Mouse (Mus musculus) heart, postnatal 36 days (tissue): ENCODE results near the gene Gm10031. TPM values are rescaled to one million over a fixed set of nuclear protein-coding genes. Genes with fewer than 3 reads are reported as not detected.

ENCODE experiments used
- DNase-seq, 2 experiments: peaks; one replicate each; pipeline ENCODE4 v3.0.0; 2021 to 2022
- intact Hi-C: fragments of 180-260 bp; cut with DNase I; formaldehyde crosslinking; loops from one replicate; pipeline ENCODE4 v1.15.1; 2025
- total RNA-seq, 2 experiments: library from RNA; stranded (reverse); gene quantifications; 2 replicates each; pipeline ENCODE4 v1.2.3; 2021

Gm10031 gene
- total RNA-seq, 2 experiments from 2014 or later = 48.9 to 51.9 TPM

DNA sequence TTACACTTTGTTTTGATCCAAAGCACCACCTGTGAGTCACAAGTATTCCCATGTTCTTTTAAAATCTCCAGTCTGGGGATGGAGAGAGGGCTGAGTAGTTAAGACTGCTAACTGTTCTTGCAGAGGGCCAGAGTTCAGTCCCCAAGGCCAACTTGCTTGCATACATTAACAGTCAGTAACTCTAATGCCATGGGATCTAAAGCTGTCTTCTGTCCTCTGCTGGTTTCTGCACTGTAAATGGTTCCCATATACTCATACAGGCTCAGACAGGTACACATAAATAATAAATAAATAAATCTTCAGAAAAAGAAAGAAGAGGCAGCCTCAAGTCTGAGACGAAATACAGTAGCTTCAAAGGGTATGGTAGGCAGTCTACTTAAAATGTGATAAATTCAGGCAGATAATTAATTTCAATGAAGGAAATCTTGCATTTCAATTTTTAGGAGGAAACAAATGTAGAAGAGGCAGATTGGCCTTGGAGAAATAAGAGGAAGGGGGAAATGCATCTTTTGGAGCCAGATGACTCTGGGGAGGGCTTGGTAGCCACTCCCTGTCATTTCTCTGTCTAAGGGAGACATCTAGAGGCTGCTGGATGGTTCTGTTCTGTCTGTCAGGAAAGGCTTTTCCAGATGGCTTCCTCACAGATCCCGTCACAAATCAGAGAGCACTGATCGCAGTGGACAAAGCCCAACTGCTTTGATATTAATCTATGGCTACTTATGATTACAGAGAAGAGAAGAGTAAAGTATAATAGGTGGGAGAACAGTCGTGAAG lies 16.2 kb downstream of the Gm10031 start:
- intact Hi-C loops = loop anchor here (1.0 to 5.0 kb wide), 4 partner anchors 121 to 453 kb away; no protein-coding TSS in a partner anchor
- DNase-seq = no peak

DNA sequence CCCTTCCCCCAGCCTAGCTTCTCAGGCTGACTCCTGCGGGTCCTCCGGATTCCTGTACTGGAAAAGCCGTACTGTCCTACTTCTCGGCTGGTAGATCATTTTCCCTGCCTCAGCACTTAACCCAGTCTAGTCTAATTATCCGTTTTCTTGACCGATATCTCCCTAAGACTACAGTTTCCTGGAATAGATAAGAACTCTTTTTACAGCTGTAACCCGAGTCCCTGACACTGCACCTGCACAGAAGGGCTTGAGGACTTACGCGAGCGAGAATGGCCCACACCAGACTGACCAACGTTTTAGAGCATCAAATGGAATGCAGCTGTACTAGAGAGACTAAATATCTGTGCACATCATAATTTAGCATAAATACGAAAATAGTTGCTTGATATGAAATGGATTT lies 20.2 kb downstream of the Gm10031 start:
- no peak for DNase-seq
- intact Hi-C loops = loop anchor here (5.0 kb wide), 1 partner anchor 133 kb away; no protein-coding TSS in a partner anchor

DNA sequence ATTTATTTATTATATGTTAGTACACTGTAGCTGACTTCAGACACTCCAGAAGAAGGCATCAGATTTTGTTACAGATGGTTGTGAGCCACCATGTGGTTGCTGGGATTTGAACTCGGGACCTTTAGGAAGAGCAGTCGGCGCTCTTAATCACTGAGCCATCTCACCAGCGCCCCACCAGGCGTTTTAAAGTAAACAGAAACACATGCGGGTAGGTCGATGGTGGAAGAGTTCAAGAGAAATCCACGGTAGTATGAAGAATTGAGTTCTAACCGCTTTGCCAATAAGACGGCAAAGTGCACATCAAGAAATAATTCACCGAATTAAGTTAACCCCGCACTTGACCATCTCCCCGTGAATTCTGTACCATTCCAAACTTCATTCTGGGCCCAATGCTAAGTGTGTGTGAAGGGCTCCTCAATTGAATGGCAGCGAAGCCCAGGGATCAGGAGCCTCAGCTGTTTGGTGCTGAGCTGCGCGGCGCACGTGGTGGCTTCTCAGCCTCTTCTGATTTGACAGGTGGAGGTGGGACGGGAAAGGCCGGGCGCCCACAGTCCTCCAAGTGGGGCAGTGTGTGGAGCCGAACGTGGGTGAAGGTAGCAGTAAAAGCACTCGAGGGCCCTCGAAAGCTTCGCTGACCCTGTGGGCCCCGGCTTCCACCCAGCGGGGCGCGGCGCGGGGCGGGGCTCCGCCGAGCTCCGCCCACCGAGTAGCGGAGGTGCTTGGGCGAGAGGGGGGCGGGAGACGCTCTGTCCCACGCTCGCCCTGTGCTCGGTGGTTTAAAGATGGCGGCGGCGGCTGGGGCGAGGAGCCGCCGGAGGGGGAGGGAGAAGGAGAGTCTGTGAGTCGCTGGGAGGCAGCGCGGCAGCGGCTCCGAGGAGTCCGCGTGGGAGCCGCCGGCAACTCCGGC lies 34.5 kb downstream of the Gm10031 start, which contains the start of gene Abl2:
TSS of gene Abl2 (plus strand) at position 763 of the 907 bp plus-strand sequence.
- DNase-seq = peak; percentile 84 to 89
- intact Hi-C loops = loop anchor here (2.0 to 5.0 kb wide), 4 partner anchors 57 to 136 kb away; partner anchors contain the start of gene Axdnd1

DNA sequence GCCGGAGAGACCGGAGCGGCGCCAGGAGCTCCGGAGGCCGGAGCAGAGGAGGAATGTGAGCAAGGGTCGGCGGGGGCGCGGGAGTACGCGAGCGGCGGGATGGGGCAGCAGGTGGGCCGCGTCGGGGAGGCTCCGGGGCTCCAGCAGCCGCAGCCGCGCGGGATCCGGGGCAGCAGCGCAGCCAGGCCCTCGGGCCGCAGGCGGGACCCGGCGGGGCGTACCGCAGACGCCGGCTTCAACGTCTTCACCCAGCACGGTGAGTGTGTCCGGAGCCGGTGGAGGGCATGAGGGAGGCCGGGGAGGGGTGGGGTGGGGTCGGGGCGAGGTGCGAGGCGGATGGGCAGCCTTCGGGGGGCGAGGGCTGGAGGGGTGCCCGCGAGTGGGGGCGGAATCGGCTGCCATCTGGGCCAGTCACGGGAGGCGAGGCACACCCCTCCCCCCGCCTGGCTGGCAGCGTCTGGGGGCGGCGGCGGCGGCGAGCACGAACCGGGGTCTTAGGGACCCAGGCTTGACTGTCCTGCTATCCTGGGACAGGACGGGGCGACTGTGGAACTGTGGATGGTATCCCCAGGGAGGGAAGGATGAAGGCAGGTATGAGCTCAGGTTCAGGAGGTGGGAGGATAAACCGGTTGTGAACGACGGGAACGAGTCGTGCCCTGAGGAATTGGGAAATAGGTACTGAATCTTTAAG lies 35.3 kb downstream of the Gm10031 start:
- peak; percentile 49 to 51 for DNase-seq
- intact Hi-C loops = loop anchor here (2.0 to 5.0 kb wide), 4 partner anchors 56 to 137 kb away; partner anchors contain the start of gene Axdnd1

DNA sequence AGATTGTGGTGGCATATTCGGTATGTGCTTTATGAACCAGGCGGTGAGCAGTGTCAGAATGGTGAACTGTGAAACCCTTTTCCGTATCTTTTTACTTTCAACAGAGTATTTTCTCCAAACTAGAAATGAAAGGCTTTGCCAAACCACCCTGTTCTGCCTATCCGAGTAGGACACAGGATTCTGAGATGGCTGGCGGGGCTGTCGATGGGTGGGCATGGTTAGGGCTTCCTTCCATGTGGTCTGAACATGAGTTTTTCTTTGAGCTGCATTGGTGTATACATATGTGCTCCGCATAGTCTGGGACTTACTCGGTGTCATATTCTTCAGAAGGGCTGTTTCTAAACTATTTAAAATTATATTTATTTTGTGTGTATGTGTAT lies 35.8 kb downstream of the Gm10031 start:
- intact Hi-C loops = loop anchor here (2.0 to 5.0 kb wide), 4 partner anchors 55 to 137 kb away; partner anchors contain the start of gene Axdnd1
- no peak for DNase-seq

DNA sequence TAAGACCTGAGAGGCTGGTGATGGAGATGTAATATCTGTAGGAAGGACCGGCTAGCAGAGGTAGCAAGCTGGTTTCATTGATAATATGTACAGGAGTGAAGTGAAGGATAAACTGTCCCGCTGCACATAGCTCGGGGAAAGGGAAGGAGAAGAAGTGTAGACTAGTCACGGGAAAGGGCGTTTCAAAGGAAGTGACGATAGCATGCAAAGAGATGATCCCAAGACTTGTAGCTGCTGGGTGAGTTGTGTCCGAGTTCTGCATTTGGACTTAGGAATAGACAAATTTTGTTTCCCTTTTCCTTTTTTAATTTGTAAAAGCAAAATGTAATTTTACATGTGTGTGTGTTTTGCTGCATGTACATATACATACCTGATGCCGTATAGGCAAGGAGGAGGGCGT lies 36.7 kb downstream of the Gm10031 start:
- intact Hi-C loops = no loop called here
- DNase-seq = no peak

DNA sequence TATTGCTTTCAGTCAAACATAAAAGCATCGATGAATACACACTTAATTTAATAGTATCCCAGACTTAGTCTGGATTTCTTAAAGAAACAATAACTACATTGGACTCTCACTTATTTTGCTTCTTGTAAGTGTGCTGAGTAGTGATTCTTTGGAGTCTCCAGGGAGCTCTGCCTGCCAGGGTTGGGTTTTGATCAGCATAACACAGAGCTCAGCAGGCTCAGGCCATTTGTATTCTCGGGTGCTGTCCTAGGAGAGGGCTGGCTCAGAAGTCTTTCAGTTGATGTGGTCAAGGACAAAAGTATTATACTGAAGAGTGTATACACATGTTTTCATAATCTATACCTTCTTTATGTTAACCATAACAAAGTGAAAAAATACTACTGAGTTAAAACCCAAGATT lies 41.5 kb downstream of the Gm10031 start:
- no peak for DNase-seq
- intact Hi-C loops = no loop called here

DNA sequence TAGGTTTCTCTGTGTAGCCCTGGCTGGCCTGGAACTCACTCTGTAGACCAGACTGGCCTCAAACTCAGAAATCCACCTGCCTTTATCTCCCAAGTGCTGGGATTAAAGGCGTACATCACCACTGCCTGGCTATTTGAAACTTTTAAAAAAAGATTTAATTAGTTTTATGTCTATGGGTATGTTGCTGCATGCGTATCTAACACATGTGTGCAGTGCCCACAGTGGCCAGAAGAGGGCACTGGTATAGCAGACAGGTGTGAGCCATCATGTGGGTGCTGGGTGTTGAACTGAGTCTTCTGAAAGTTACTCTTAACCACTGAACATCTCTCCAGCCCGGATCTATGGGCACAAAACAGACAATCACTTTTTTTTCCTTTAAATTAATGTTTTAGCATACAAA lies 42.3 kb downstream of the Gm10031 start:
- DNase-seq = peak in 1 of 2 experiments; percentile 16

DNA sequence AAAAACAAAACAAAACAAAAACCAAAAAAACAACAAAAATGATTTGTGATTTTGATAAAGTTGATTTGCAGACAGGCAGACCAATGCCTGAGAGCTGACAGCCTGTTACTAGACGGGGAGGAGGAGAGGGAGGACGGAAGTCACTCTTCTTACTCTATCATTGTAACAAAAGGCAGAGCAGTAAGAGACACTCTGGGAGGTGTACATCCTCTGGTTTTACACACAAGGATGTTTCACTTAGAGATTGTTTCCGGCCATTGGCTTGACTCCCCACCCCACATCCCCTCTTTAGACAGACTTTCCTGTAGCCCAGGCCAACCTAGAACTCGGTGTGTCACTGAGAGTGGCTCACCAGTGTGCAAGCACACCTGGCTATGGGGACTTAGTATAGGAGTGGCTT lies 45.8 kb downstream of the Gm10031 start:
- DNase-seq = no peak
- intact Hi-C loops = no loop called here

More for the DNA sequence above, 42.3 kb downstream of the Gm10031 start:
- intact Hi-C loops = no loop called here

DNA sequence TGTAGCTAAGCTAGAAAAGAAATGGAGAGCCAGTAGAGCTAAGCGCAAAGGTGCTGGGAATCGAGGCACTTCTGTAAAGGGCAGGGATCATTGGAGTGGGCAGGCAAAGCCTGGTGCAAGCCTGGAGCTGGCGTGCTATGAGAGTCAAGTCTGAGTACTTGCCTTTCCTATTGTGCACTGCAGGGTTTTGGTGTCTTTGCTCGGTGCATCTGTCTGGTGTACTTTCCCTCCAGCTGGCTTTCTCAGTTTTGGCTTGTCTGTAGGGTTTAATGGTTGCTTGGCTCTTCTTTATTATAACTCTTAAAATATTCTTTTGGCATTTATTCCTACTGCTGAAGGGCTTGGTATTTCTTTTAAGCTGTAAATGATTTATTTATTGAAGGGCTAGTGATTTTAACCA lies 49.1 kb downstream of the Gm10031 start:
- intact Hi-C loops = no loop called here
- DNase-seq = no peak

Other genes starting within 250 kb of the Gm10031 start
- gene Tdrd5, start 220.3 kb upstream of the Gm10031 start, total RNA-seq = not detected
- gene Nphs2, start 213.3 kb upstream of the Gm10031 start, total RNA-seq = not detected
- gene Gm2000, start 158.0 kb upstream of the Gm10031 start, total RNA-seq = 100 to 1,000 TPM; 405 to 414 TPM
- not detected for gene Axdnd1, start 102.9 kb upstream of the Gm10031 start, total RNA-seq
- gene Soat1, start 49.7 kb upstream of the Gm10031 start, total RNA-seq = 1 to 10 TPM; 7.9 to 8.9 TPM
- 10 to 100 TPM; 21.0 to 21.5 TPM for gene Abl2, start 34.8 kb downstream of the Gm10031 start, total RNA-seq
- 10 to 100 TPM; 10.8 to 14.2 TPM for gene Tor3a, start 150.3 kb downstream of the Gm10031 start, total RNA-seq
- 10 to 100 TPM; 55.4 to 56.6 TPM for gene Fam20b, start 195.1 kb downstream of the Gm10031 start, total RNA-seq